Mouse (Mus musculus) kidney, embryonic 16.5 days (tissue): ENCODE measurements around the gene Hadh. TPM values are rescaled to one million over a fixed set of nuclear protein-coding genes. Genes with fewer than 3 reads are reported as not detected.
A peak's percentile ranks its signal among the peaks of the same experiment; 100 is the strongest.

Source experiments
- ATAC-seq: fragments of 200-750 bp; cut with Nextera tagmentation; 2 replicates; pipeline ENCODE4 v1.8.0; 2017; ENCODE audit warnings: moderate TSS enrichment; ENCODE audit not compliant: low FRiP score, low TSS enrichment
- H3K27ac ChIP-seq: fragments of 300-500 bp; sonication (generic); 2 replicates; pipeline ENCODE4 v1.5.1; 2014; ENCODE audit warnings: low read length
- H3K27me3 ChIP-seq: fragments of 300-500 bp; sonication (generic); 2 replicates; pipeline ENCODE4 v1.6.1; 2014; ENCODE audit warnings: low read length, control low read depth, mixed read lengths; ENCODE audit not compliant: insufficient read depth
- H3K36me3 ChIP-seq: fragments of 300-500 bp; sonication (generic); 2 replicates; pipeline ENCODE4 v1.6.1; 2014; ENCODE audit warnings: low read length, control low read depth, mixed read lengths; ENCODE audit not compliant: insufficient read depth
- H3K4me1 ChIP-seq: fragments of 300-500 bp; sonication (generic); 2 replicates; pipeline ENCODE4 v1.6.1; 2014; ENCODE audit warnings: low read length, control low read depth, mixed read lengths; ENCODE audit not compliant: insufficient read depth
- H3K4me2 ChIP-seq: fragments of 300-500 bp; sonication (generic); replicated peaks from 2 replicates; pipeline ENCODE4 v1.6.1; 2014; ENCODE audit warnings: low read depth, low read length
- H3K4me3 ChIP-seq: fragments of 300-500 bp; sonication (generic); 2 replicates; pipeline ENCODE4 v1.5.1; 2014; ENCODE audit warnings: mild to moderate bottlenecking, low read length
- H3K9ac ChIP-seq: fragments of 300-500 bp; sonication (generic); replicated peaks from 2 replicates; pipeline ENCODE4 v1.6.1; 2014; ENCODE audit warnings: low read length
- H3K9me3 ChIP-seq: fragments of 300-500 bp; sonication (generic); 2 replicates; pipeline ENCODE4 v1.6.1; 2016; ENCODE audit warnings: low read length, control low read depth
- WGBS: fragments of 180-500 bp; shearing (Covaris S2); extraction: QIAGEN DNeasy Blood & Tissue Kit; methylation state at CpG from one replicate; pipeline ENCODE4 v1.1.7; 2014; 5-methylcytosine and 5-hydroxymethylcytosine counted together
- polyA plus RNA-seq: library from polyadenylated mRNA; unstranded; fragments of >200 nt; fragmentation: Nextera tagmentation; extraction: Ambion mirVana; gene quantifications from 2 replicates; pipeline ENCODE4 v1.2.1, GENCODE M21; 2015

Gene Hadh
- polyA plus RNA-seq, 1 experiment from 2014 or later: 132 TPM

GRCm38 (mm10) chr3:131272374-131273100 is 636 bp upstream of the Hadh start:
- Histone ChIP-seq H3K4me3 (peak overlapping the region; percentile 71), H3K27me3 (no peaks in the 10 kb centered on the region), H3K9me3 (no peaks in the 10 kb centered on the region), H3K4me2 (peak overlapping the region; percentile 57), H3K27ac (peak overlapping the region; percentile 75), H3K36me3 (no peaks in the 10 kb centered on the region), H3K4me1 (peaks cover 42% of the 10 kb centered on the region), H3K9ac (peak overlapping the region; percentile 66)
- 20% methylated on average over 10 of the region's 10 CpGs for WGBS
- ATAC-seq: peak; percentile 24

- peak overlapping the region; percentile 70 for H3K27ac ChIP-seq
- H3K4me2 ChIP-seq: peak overlapping the region; percentile 57
- 0 out of 2 replicates have a peak, but pooled peaks cover 6% of the 10 kb centered on the region for H3K36me3 ChIP-seq
- peak overlapping the region; percentile 71 for H3K4me3 ChIP-seq
- 8% methylated on average over 8 of the region's 8 CpGs for WGBS
- H3K27me3 ChIP-seq: no peaks in the 10 kb centered on the region
- ATAC-seq: peak; percentile 39; the same call in 1 of the 2 replicates
- H3K4me1 ChIP-seq: peaks cover 42% of the 10 kb centered on the region
- H3K9me3 ChIP-seq: no peaks in the 10 kb centered on the region
- H3K9ac ChIP-seq: peak overlapping the region; percentile 78
These were observed 744 bp downstream of the Hadh start for GRCm38 (mm10) chr3:131271157-131271556.

GRCm38 (mm10) chr3:131270381-131270780 is 1.5 kb downstream of the Hadh start:
- peak overlapping the region; percentile 71; the same call in 1 of the 2 replicates for H3K4me3 ChIP-seq
- 0 out of 2 replicates have a peak, but pooled peaks cover 6% of the 10 kb centered on the region for H3K36me3 ChIP-seq
- ATAC-seq: no peak
- H3K9me3 ChIP-seq: no peaks in the 10 kb centered on the region
- 62% methylated on average over 6 of the region's 6 CpGs for WGBS
- peaks cover 42% of the 10 kb centered on the region for H3K4me1 ChIP-seq
- no peak overlapping the region for H3K9ac ChIP-seq
- H3K27ac ChIP-seq: no peak overlapping the region
- H3K4me2 ChIP-seq: peak overlapping the region; percentile 57
- no peaks in the 10 kb centered on the region for H3K27me3 ChIP-seq

- Histone ChIP-seq H3K9me3 (peaks cover 1% of the 10 kb centered on the region; the same call in 1 of the 2 replicates), H3K27ac (no peak overlapping the region), H3K4me3 (no peak overlapping the region), H3K27me3 (no peaks in the 10 kb centered on the region), H3K36me3 (peaks cover 13% of the 10 kb centered on the region), H3K4me1 (peaks cover 40% of the 10 kb centered on the region), H3K9ac (no peak overlapping the region), H3K4me2 (no peak overlapping the region)
- WGBS: 87% methylated on average over 3 of the region's 3 CpGs
- ATAC-seq: no peak
These were observed 5.4 kb downstream of the Hadh start for GRCm38 (mm10) chr3:131266366-131267050.

- ATAC-seq: no peak
- no peak overlapping the region for H3K9ac ChIP-seq
- WGBS: 83% methylated on average over 8 of the region's 8 CpGs
- no peaks in the 10 kb centered on the region for H3K27me3 ChIP-seq
- no peak overlapping the region for H3K4me3 ChIP-seq
- no peak overlapping the region for H3K4me2 ChIP-seq
- H3K36me3 ChIP-seq: peaks cover 22% of the 10 kb centered on the region
- no peak overlapping the region for H3K27ac ChIP-seq
- H3K9me3 ChIP-seq: peaks cover 11% of the 10 kb centered on the region
- H3K4me1 ChIP-seq: peaks cover 32% of the 10 kb centered on the region
These were observed 6.4 kb downstream of the Hadh start for GRCm38 (mm10) chr3:131265516-131265915.

- Histone ChIP-seq H3K9ac (no peak overlapping the region), H3K36me3 (peaks cover 22% of the 10 kb centered on the region), H3K4me3 (no peak overlapping the region), H3K9me3 (peaks cover 13% of the 10 kb centered on the region), H3K27ac (no peak overlapping the region), H3K4me1 (peaks cover 17% of the 10 kb centered on the region), H3K27me3 (no peaks in the 10 kb centered on the region), H3K4me2 (no peak overlapping the region)
- ATAC-seq: no peak
- 46% methylated on average over 15 of the region's 15 CpGs for WGBS
These were observed 8.0 kb downstream of the Hadh start for GRCm38 (mm10) chr3:131263766-131264486.

- no peak overlapping the region for H3K4me3 ChIP-seq
- H3K9ac ChIP-seq: no peak overlapping the region
- 90% methylated on average over 6 of the region's 6 CpGs for WGBS
- no peak for ATAC-seq
- H3K27me3 ChIP-seq: no peaks in the 10 kb centered on the region
- peaks cover 16% of the 10 kb centered on the region for H3K36me3 ChIP-seq
- no peak overlapping the region for H3K4me2 ChIP-seq
- no peak overlapping the region for H3K27ac ChIP-seq
- peaks cover 13% of the 10 kb centered on the region for H3K9me3 ChIP-seq
- peaks cover 7% of the 10 kb centered on the region for H3K4me1 ChIP-seq
These were observed 11.5 kb downstream of the Hadh start for GRCm38 (mm10) chr3:131260418-131260817.

- Histone ChIP-seq H3K9ac (no peak overlapping the region), H3K36me3 (peaks cover 17% of the 10 kb centered on the region), H3K27ac (no peak overlapping the region), H3K4me1 (peaks cover 7% of the 10 kb centered on the region), H3K4me3 (no peak overlapping the region), H3K9me3 (peaks cover 13% of the 10 kb centered on the region), H3K27me3 (no peaks in the 10 kb centered on the region), H3K4me2 (no peak overlapping the region)
- WGBS: 91% methylated on average over 9 of the region's 9 CpGs
- no peak for ATAC-seq
These were observed 12.4 kb downstream of the Hadh start for GRCm38 (mm10) chr3:131259392-131259965.

GRCm38 (mm10) chr3:131258921-131259320 is 13.0 kb downstream of the Hadh start:
- WGBS: 79% methylated on average over 3 of the region's 3 CpGs
- peaks cover 21% of the 10 kb centered on the region for H3K36me3 ChIP-seq

More at GRCm38 (mm10) chr3:131258921-131259320, 13.0 kb downstream of the Hadh start:
- no peak for ATAC-seq
- no peak overlapping the region for H3K27ac ChIP-seq
- no peak overlapping the region for H3K9ac ChIP-seq
- H3K4me2 ChIP-seq: no peak overlapping the region
- H3K4me1 ChIP-seq: peaks cover 2% of the 10 kb centered on the region
- no peaks in the 10 kb centered on the region for H3K27me3 ChIP-seq
- peaks cover 13% of the 10 kb centered on the region for H3K9me3 ChIP-seq
- H3K4me3 ChIP-seq: no peak overlapping the region
